Mouse (Mus musculus): ENCODE measurements around the gene Gm10563. TPM values are rescaled to one million over a fixed set of nuclear protein-coding genes. Genes with fewer than 3 reads are reported as not detected.

Gm10563 gene
- polyA plus RNA-seq, 1 experiment = not detected

GRCm38 (mm10) chr4:155624338-155625291, 20.6 kb downstream of the Gm10563 start, which contains the start of gene Cdk11b:
Gene Cdk11b (plus strand): TSS chr4:155624854.
- Histone ChIP-seq H3K36me3 (ENCODE audit: control insufficient read depth, insufficient read depth) (peaks cover 10% of the 10 kb centered on the region), H3K4me3 (peak within 1 kb of the TSS; percentile 86), H3K27me3 (ENCODE audit: control insufficient read depth, insufficient read depth, insufficient read length) (no peaks in the 10 kb centered on the region), H3ac (ENCODE audit: control insufficient read depth, insufficient read length) (peak within 1 kb of the TSS; percentile 71), H3K79me2 (ENCODE audit: control insufficient read depth, insufficient read depth) (peaks cover 33% of the 10 kb centered on the region), H3K4me2 (ENCODE audit: low read depth) (peak within 1 kb of the TSS; percentile 91)
- TF ChIP-seq TCF3 (IDR thresholded peaks at IDR 0.05; ENCODE audit: insufficient read length, low read depth) = no peak
- peak; percentile 96 for TF ChIP-seq POLR2A (IDR thresholded peaks at IDR 0.05; ENCODE audit: insufficient read length, low read depth)
- TF ChIP-seq TCF12 (IDR thresholded peaks at IDR 0.05; ENCODE audit: insufficient read depth, poor library complexity, severe bottlenecking) = no peak
- no peak for TF ChIP-seq MAX (IDR thresholded peaks at IDR 0.05; ENCODE audit: low read depth)
- peak; percentile 92 for TF ChIP-seq SRF (IDR thresholded peaks at IDR 0.05; ENCODE audit: control insufficient read depth, insufficient read length, low read depth)
- no peak for TF ChIP-seq MYOG (IDR thresholded peaks at IDR 0.05; ENCODE audit: control insufficient read depth in 1 of 3, insufficient read depth in 1 of 3, insufficient read length in 2 of 3, low read depth in 2 of 3)
- peak; percentile 95 for TF ChIP-seq POLR2AphosphoS2 (IDR thresholded peaks at IDR 0.05; ENCODE audit: insufficient read length, low read depth)
- no peak for TF ChIP-seq CEBPB (IDR thresholded peaks at IDR 0.05; ENCODE audit: insufficient read depth, poor library complexity, severe bottlenecking)
- peak in 2 of 3 experiments; percentile 25 to 66 for TF ChIP-seq MYOD1 (IDR thresholded peaks at IDR 0.05; ENCODE audit: control insufficient read depth in 1 of 3, insufficient read length in 2 of 3, low read depth in 2 of 3)
- peak; percentile 16 for TF ChIP-seq REST (IDR thresholded peaks at IDR 0.05; ENCODE audit: insufficient read depth, insufficient read length)

DNA sequence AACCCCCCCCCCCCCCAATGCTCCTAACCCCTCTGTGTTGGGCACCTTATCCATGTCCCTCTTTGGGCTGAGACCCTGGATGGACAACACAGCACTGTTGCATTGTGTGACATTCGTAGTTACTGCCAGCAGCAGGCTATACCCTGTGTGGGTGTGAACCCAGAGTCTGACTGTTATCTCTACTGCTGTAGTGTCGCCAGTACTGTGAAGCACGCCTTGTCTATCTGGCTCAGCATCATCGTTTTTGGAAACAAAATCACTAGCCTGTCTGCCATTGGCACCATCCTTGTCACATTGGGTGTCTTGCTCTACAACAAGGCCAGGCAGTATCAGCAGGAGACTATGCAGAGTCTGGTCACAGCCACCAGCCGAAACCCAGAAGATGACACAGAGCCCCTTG, 26.9 kb downstream of the Gm10563 start:
- TF ChIP-seq SRF (IDR thresholded peaks at IDR 0.05; ENCODE audit: control insufficient read depth, insufficient read length, low read depth) (no peak), POLR2A (IDR thresholded peaks at IDR 0.05; ENCODE audit: insufficient read length, low read depth) (no peak), POLR2AphosphoS2 (IDR thresholded peaks at IDR 0.05; ENCODE audit: insufficient read length, low read depth) (no peak), USF1 (IDR thresholded peaks at IDR 0.05; ENCODE audit: low read depth) (no peak), TCF3 (IDR thresholded peaks at IDR 0.05; ENCODE audit: insufficient read length, low read depth) (no peak), MYOD1 (IDR thresholded peaks at IDR 0.05; ENCODE audit: control insufficient read depth in 1 of 3, insufficient read length in 2 of 3, low read depth in 2 of 3) (no peak), E2F4 (IDR thresholded peaks at IDR 0.05; ENCODE audit: insufficient read depth) (no peak), REST (IDR thresholded peaks at IDR 0.05; ENCODE audit: insufficient read depth, insufficient read length) (no peak), MAX (IDR thresholded peaks at IDR 0.05; ENCODE audit: low read depth) (no peak), CEBPB (IDR thresholded peaks at IDR 0.05; ENCODE audit: insufficient read depth, poor library complexity, severe bottlenecking) (no peak), TCF12 (IDR thresholded peaks at IDR 0.05; ENCODE audit: insufficient read depth, poor library complexity, severe bottlenecking) (no peak)
- Histone ChIP-seq H3K4me3 (no peak overlapping the region), H3K79me2 (ENCODE audit: control insufficient read depth, insufficient read depth) (peaks cover 4% of the 10 kb centered on the region), H3K27me3 (ENCODE audit: control insufficient read depth, insufficient read depth, insufficient read length) (no peaks in the 10 kb centered on the region), H3ac (ENCODE audit: control insufficient read depth, insufficient read length) (no peak overlapping the region), H3K4me2 (ENCODE audit: low read depth) (no peak overlapping the region), H3K36me3 (ENCODE audit: control insufficient read depth, insufficient read depth) (peaks cover 37% of the 10 kb centered on the region)

DNA sequence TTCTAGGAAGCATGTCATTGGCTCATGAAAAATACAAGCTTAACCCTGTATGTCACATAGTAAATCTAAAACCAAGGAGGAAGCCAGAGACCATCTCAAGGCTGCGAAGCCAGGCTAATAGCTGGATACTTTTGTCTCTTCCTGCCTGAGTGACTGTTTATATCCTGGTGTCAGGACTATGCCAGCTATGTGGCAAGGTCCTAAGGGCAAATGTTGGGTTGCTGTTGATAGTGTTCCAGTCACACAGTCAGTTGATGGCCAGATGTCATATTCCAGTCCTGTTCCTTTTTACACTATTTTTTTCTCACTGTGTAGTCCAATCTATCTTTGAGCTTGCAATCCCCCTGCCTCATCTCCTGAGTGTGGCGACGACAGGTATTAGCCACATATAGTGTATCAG, 31.9 kb downstream of the Gm10563 start:
- Histone ChIP-seq H3K27me3 (ENCODE audit: control insufficient read depth, insufficient read depth, insufficient read length) (no peaks in the 10 kb centered on the region), H3K79me2 (ENCODE audit: control insufficient read depth, insufficient read depth) (no peaks in the 10 kb centered on the region), H3K4me2 (ENCODE audit: low read depth) (no peak overlapping the region), H3ac (ENCODE audit: control insufficient read depth, insufficient read length) (no peak overlapping the region), H3K36me3 (ENCODE audit: control insufficient read depth, insufficient read depth) (peaks cover 51% of the 10 kb centered on the region), H3K4me3 (no peak overlapping the region)
- TF ChIP-seq CEBPB (IDR thresholded peaks at IDR 0.05; ENCODE audit: insufficient read depth, poor library complexity, severe bottlenecking) = no peak
- TF ChIP-seq TCF12 (IDR thresholded peaks at IDR 0.05; ENCODE audit: insufficient read depth, poor library complexity, severe bottlenecking) = no peak
- no peak for TF ChIP-seq USF1 (IDR thresholded peaks at IDR 0.05; ENCODE audit: low read depth)
- TF ChIP-seq MYOD1 (IDR thresholded peaks at IDR 0.05; ENCODE audit: control insufficient read depth in 1 of 3, insufficient read length in 2 of 3, low read depth in 2 of 3) = no peak
- no peak for TF ChIP-seq MAX (IDR thresholded peaks at IDR 0.05; ENCODE audit: low read depth)
- TF ChIP-seq MYOG (IDR thresholded peaks at IDR 0.05; ENCODE audit: control insufficient read depth in 1 of 3, insufficient read depth in 1 of 3, insufficient read length in 2 of 3, low read depth in 2 of 3) = no peak
- no peak for TF ChIP-seq POLR2AphosphoS2 (IDR thresholded peaks at IDR 0.05; ENCODE audit: insufficient read length, low read depth)
- no peak for TF ChIP-seq SRF (IDR thresholded peaks at IDR 0.05; ENCODE audit: control insufficient read depth, insufficient read length, low read depth)
- TF ChIP-seq TCF3 (IDR thresholded peaks at IDR 0.05; ENCODE audit: insufficient read length, low read depth) = no peak
- no peak for TF ChIP-seq POLR2A (IDR thresholded peaks at IDR 0.05; ENCODE audit: insufficient read length, low read depth)
- TF ChIP-seq E2F4 (IDR thresholded peaks at IDR 0.05; ENCODE audit: insufficient read depth) = no peak
- no peak for TF ChIP-seq REST (IDR thresholded peaks at IDR 0.05; ENCODE audit: insufficient read depth, insufficient read length)

DNA sequence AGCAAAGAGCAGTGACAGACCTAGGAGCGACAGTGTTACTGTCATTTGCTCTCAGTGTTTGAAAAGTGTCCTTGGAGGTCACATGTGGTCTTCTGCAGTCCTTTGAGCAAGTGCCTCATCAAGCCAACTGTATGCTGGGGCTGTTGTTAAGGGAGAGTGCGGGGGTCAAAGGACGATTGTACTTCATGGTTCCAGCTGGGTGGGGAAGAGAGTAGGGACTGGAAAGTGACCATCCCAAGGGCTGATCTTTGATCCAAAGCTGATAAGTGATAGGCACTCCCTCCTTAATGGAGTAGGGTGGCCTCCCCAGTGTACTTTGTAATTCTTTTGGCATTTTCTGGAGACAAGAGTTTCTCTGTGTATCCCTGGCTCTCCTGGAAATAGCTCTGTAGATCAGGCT, 33.3 kb downstream of the Gm10563 start:
- Histone ChIP-seq H3K4me3 (no peak overlapping the region), H3K4me2 (ENCODE audit: low read depth) (no peak overlapping the region), H3ac (ENCODE audit: control insufficient read depth, insufficient read length) (no peak overlapping the region), H3K79me2 (ENCODE audit: control insufficient read depth, insufficient read depth) (peaks cover 4% of the 10 kb centered on the region), H3K36me3 (ENCODE audit: control insufficient read depth, insufficient read depth) (peaks cover 37% of the 10 kb centered on the region), H3K27me3 (ENCODE audit: control insufficient read depth, insufficient read depth, insufficient read length) (no peaks in the 10 kb centered on the region)
- no peak for TF ChIP-seq E2F4 (IDR thresholded peaks at IDR 0.05; ENCODE audit: insufficient read depth)
- TF ChIP-seq MYOD1 (IDR thresholded peaks at IDR 0.05; ENCODE audit: control insufficient read depth in 1 of 3, insufficient read length in 2 of 3, low read depth in 2 of 3) = no peak
- no peak for TF ChIP-seq POLR2AphosphoS2 (IDR thresholded peaks at IDR 0.05; ENCODE audit: insufficient read length, low read depth)
- TF ChIP-seq TCF12 (IDR thresholded peaks at IDR 0.05; ENCODE audit: insufficient read depth, poor library complexity, severe bottlenecking) = no peak
- no peak for TF ChIP-seq POLR2A (IDR thresholded peaks at IDR 0.05; ENCODE audit: insufficient read length, low read depth)
- no peak for TF ChIP-seq TCF3 (IDR thresholded peaks at IDR 0.05; ENCODE audit: insufficient read length, low read depth)
- TF ChIP-seq SRF (IDR thresholded peaks at IDR 0.05; ENCODE audit: control insufficient read depth, insufficient read length, low read depth) = no peak
- TF ChIP-seq REST (IDR thresholded peaks at IDR 0.05; ENCODE audit: insufficient read depth, insufficient read length) = no peak
- TF ChIP-seq USF1 (IDR thresholded peaks at IDR 0.05; ENCODE audit: low read depth) = no peak
- TF ChIP-seq MYOG (IDR thresholded peaks at IDR 0.05; ENCODE audit: control insufficient read depth in 1 of 3, insufficient read depth in 1 of 3, insufficient read length in 2 of 3, low read depth in 2 of 3) = no peak
- TF ChIP-seq CEBPB (IDR thresholded peaks at IDR 0.05; ENCODE audit: insufficient read depth, poor library complexity, severe bottlenecking) = no peak
- TF ChIP-seq MAX (IDR thresholded peaks at IDR 0.05; ENCODE audit: low read depth) = no peak
